Mouse (Mus musculus): ENCODE measurements around the gene Ppp1r13b. TPM values are rescaled to one million over a fixed set of nuclear protein-coding genes. Genes with fewer than 3 reads are reported as not detected.

Gene Ppp1r13b
- polyA plus RNA-seq, 1 experiment from 2014 or later: 15.5 TPM

DNA sequence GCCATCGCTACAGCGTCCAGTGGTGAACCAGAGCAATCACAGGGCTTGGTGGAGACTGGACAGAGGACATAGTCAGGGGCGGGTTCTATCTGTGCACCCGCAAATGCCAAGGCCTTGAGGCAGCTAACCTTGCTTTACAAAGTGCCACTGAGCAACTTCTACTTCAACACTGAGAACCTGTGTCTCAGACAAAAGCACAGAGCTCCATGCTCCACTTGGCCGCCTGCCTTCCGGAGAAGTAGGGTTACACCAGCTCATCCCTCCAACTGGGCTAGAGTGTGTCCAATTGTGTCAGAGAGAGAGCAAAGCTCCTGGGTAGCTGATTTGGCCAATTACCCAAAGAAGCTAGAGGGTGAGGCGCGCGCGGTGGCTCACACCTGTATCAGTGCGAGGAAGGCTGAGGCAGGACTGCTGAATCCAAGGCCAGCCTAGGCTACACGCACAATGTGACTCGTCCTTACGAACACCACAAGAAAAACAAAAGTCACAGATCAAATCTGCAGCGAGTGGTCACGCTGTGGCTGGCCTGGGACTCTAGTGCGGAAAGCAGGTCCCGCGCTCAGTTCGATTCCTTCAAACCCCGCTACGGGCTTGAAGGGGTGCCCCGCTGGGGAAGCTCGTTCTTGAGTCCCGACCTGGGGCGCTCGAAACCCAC lies 94.7 kb downstream of the Ppp1r13b start:
- no peaks in the 10 kb centered on the region for H3K27me3 ChIP-seq (ENCODE audit: control insufficient read depth, insufficient read depth, low read length)
- peak overlapping the region; percentile 88 for H3K4me2 ChIP-seq (ENCODE audit: low read length)
- peaks cover 22 to 44% of the 10 kb centered on the region in 2 experiments for H3K4me1 ChIP-seq (ENCODE audit: control insufficient read depth in 2 of 2, insufficient read depth in 2 of 2, low read length in 2 of 2)
- no peak; the same call in 1 of the 2 replicates for ATAC-seq (ENCODE audit: insufficient number of reproducible peaks, insufficient read depth, low FRiP score, low read depth)
- H3K36me3 ChIP-seq (ENCODE audit: control insufficient read depth, insufficient read depth, low read length): peaks cover 13% of the 10 kb centered on the region
- no peaks in the 10 kb centered on the region for H3K9me3 ChIP-seq (ENCODE audit: control insufficient read depth, low read length)
- WGBS: 5% methylated on average over 27 of the region's 27 CpGs
- peak overlapping the region; percentile 79 for H3K9ac ChIP-seq (ENCODE audit: low read length)
- H3K4me3 ChIP-seq (ENCODE audit: control insufficient read depth in 1 of 2, insufficient read depth in 1 of 2, low read depth in 1 of 2, low read length in 2 of 2): peak overlapping the region; percentile 75 to 78
- peak overlapping the region in 1 of 2 experiments; percentile 51; a peak in 1 of 4 replicates for H3K27ac ChIP-seq (replicated peaks in 1 of 2; ENCODE audit: control insufficient read depth in 1 of 2, insufficient read depth in 1 of 2, low read depth in 2 of 2, low read length in 2 of 2)

DNA sequence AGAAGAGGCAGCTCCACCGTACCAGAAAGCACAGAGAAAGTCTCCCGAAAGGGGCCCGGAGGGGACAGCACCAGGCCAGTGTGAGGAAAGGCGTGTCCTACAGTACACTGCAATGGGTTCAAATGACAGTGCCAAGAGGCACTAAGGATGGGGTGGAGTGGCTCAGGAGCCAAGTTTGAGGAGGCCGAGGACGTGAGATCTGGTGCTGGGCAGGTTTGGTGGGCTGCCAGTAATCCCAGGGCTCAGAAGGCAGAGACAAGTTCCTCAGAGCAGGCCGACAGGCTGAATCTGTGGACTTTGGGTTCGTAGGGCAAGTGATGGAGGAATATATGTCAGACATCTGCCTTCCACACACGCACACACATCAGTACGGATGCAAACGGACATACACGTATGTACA lies 95.3 kb downstream of the Ppp1r13b start:
- no peak for ATAC-seq (ENCODE audit: insufficient number of reproducible peaks, insufficient read depth, low FRiP score, low read depth)
- WGBS: 62% methylated on average over 12 of the region's 12 CpGs
- Histone ChIP-seq H3K36me3 (ENCODE audit: control insufficient read depth, insufficient read depth, low read length) (peaks cover 19% of the 10 kb centered on the region), H3K9ac (ENCODE audit: low read length) (peak overlapping the region; percentile 79; the same call in 1 of the 2 replicates), H3K27ac (replicated peaks in 1 of 2; ENCODE audit: control insufficient read depth in 1 of 2, insufficient read depth in 1 of 2, low read depth in 2 of 2, low read length in 2 of 2) (no peak overlapping the region), H3K9me3 (ENCODE audit: control insufficient read depth, low read length) (no peaks in the 10 kb centered on the region), H3K4me1 (ENCODE audit: control insufficient read depth in 2 of 2, insufficient read depth in 2 of 2, low read length in 2 of 2) (peaks cover 22 to 44% of the 10 kb centered on the region in 2 experiments), H3K27me3 (ENCODE audit: control insufficient read depth, insufficient read depth, low read length) (no peaks in the 10 kb centered on the region), H3K4me2 (ENCODE audit: low read length) (peak overlapping the region; percentile 88), H3K4me3 (ENCODE audit: control insufficient read depth in 1 of 2, insufficient read depth in 1 of 2, low read depth in 1 of 2, low read length in 2 of 2) (peak overlapping the region; percentile 75 to 78; a peak in 3 of 4 replicates)

DNA sequence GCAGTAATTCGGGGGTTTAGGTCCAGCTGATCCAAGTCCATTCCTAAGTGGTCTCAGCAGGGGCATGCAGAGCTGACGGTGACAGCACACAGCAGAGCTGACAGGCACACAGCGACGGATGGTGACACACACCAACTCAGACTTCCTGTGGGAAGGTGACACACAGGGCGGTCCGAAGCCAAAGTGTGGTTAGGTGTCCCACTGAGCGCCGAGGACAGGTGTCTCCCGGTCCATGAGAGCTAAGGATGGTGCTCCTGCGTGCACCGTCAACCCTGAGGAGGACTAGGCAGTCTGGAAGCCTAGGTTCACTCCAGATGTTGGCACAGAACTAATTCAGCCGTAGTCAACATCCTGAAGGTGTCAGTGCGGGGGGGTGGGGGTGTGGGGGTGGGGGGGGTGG lies 95.8 kb downstream of the Ppp1r13b start:
- H3K36me3 ChIP-seq (ENCODE audit: control insufficient read depth, insufficient read depth, low read length): peaks cover 25% of the 10 kb centered on the region
- H3K9me3 ChIP-seq (ENCODE audit: control insufficient read depth, low read length): no peaks in the 10 kb centered on the region
- no peak overlapping the region for H3K9ac ChIP-seq (ENCODE audit: low read length)
- peaks cover 21 to 42% of the 10 kb centered on the region in 2 experiments for H3K4me1 ChIP-seq (ENCODE audit: control insufficient read depth in 2 of 2, insufficient read depth in 2 of 2, low read length in 2 of 2)
- no peak overlapping the region for H3K4me2 ChIP-seq (ENCODE audit: low read length)
- no peaks in the 10 kb centered on the region for H3K27me3 ChIP-seq (ENCODE audit: control insufficient read depth, insufficient read depth, low read length)
- WGBS: 86% methylated on average over 13 of the region's 13 CpGs
- H3K4me3 ChIP-seq (ENCODE audit: control insufficient read depth in 1 of 2, insufficient read depth in 1 of 2, low read depth in 1 of 2, low read length in 2 of 2): no peak overlapping the region
- ATAC-seq (ENCODE audit: insufficient number of reproducible peaks, insufficient read depth, low FRiP score, low read depth): no peak
- no peak overlapping the region for H3K27ac ChIP-seq (replicated peaks in 1 of 2; ENCODE audit: control insufficient read depth in 1 of 2, insufficient read depth in 1 of 2, low read depth in 2 of 2, low read length in 2 of 2)

DNA sequence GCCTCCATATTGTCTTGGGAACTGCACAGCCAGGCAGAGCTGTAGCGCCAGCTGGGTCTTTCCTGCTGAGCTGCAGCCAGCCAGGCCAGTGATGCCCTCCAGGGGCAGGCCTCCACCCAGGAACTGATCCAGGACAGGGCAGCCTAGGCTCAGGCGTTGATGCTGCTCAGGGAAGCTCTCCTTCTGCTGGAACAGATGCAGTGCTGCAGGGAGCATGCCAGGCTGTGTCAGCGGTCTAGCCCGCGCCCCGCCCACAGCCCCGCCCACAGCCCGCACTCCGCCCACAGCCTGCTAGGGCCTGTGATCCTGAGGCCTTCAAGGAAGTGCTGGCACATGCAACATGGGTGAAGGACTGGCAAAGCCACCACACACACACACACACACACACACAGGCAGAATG lies 98.1 kb downstream of the Ppp1r13b start:
- Histone ChIP-seq H3K36me3 (ENCODE audit: control insufficient read depth, insufficient read depth, low read length) (peaks cover 47% of the 10 kb centered on the region), H3K4me2 (ENCODE audit: low read length) (no peak overlapping the region), H3K4me1 (ENCODE audit: control insufficient read depth in 2 of 2, insufficient read depth in 2 of 2, low read length in 2 of 2) (peaks cover 6 to 19% of the 10 kb centered on the region in 2 experiments; a peak in 3 of 4 replicates), H3K27me3 (ENCODE audit: control insufficient read depth, insufficient read depth, low read length) (no peaks in the 10 kb centered on the region), H3K27ac (replicated peaks in 1 of 2; ENCODE audit: control insufficient read depth in 1 of 2, insufficient read depth in 1 of 2, low read depth in 2 of 2, low read length in 2 of 2) (no peak overlapping the region; a peak in 1 of 4 replicates), H3K9ac (ENCODE audit: low read length) (no peak overlapping the region), H3K4me3 (ENCODE audit: control insufficient read depth in 1 of 2, insufficient read depth in 1 of 2, low read depth in 1 of 2, low read length in 2 of 2) (no peak overlapping the region), H3K9me3 (ENCODE audit: control insufficient read depth, low read length) (no peaks in the 10 kb centered on the region)
- 0 out of 2 replicates have a peak, but pooled peaks have one; percentile 13 for ATAC-seq (ENCODE audit: insufficient number of reproducible peaks, insufficient read depth, low FRiP score, low read depth)
- 6% methylated on average over 9 of the region's 9 CpGs for WGBS

DNA sequence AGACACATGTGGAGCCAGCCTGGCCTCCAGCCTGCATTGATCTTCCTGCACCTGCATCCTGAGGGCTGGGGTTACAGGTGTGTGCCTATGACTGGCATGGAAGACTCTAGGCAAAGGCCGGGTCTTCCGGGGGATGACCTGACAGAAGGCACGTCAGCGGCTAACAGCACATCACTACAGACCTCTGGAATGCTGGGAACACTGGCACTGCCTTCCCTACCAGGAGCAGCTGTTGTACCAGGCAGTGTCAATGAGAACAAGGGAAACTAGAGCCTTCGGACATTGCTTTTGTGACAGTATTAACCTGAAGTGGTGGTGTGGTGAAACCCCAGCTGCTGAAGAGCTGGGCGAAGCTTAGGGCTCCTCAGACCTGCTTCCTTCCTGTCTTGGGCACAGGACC lies 99.1 kb downstream of the Ppp1r13b start:
- no peaks in the 10 kb centered on the region for H3K9me3 ChIP-seq (ENCODE audit: control insufficient read depth, low read length)
- ATAC-seq (ENCODE audit: insufficient number of reproducible peaks, insufficient read depth, low FRiP score, low read depth): no peak
- H3K27ac ChIP-seq (replicated peaks in 1 of 2; ENCODE audit: control insufficient read depth in 1 of 2, insufficient read depth in 1 of 2, low read depth in 2 of 2, low read length in 2 of 2): no peak overlapping the region
- H3K4me3 ChIP-seq (ENCODE audit: control insufficient read depth in 1 of 2, insufficient read depth in 1 of 2, low read depth in 1 of 2, low read length in 2 of 2): no peak overlapping the region
- H3K4me2 ChIP-seq (ENCODE audit: low read length): no peak overlapping the region
- H3K4me1 ChIP-seq (ENCODE audit: control insufficient read depth in 2 of 2, insufficient read depth in 2 of 2, low read length in 2 of 2): peaks cover 6 to 18% of the 10 kb centered on the region in 2 experiments; a peak in 3 of 4 replicates
- WGBS: 85% methylated on average over 6 of the region's 6 CpGs
- no peak overlapping the region for H3K9ac ChIP-seq (ENCODE audit: low read length)
- no peaks in the 10 kb centered on the region for H3K27me3 ChIP-seq (ENCODE audit: control insufficient read depth, insufficient read depth, low read length)
- peaks cover 57% of the 10 kb centered on the region for H3K36me3 ChIP-seq (ENCODE audit: control insufficient read depth, insufficient read depth, low read length)

DNA sequence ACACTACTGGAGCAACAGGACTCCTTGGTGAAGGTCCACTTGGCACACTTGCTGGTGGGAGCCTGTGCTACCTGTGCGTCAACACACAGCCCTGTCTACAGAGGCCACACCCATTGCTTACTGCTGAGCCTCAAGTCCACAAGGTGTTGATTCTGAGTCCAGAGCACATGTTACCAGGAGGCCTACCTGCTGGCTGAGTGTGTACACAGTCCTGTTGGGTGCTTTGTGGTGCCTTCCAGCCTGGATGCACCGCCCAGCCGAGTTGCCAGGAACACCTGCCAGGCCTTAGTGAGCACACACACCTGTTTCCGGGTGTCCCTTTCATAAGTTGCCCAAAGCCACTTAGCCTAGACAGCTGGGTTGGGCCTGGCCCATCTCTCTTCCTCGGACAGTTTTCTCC lies 104.4 kb downstream of the Ppp1r13b start:
- WGBS: 86% methylated on average over 5 of the region's 5 CpGs
- no peak overlapping the region for H3K9ac ChIP-seq (ENCODE audit: low read length)
- no peaks in the 10 kb centered on the region for H3K9me3 ChIP-seq (ENCODE audit: control insufficient read depth, low read length)
- no peak for ATAC-seq (ENCODE audit: insufficient number of reproducible peaks, insufficient read depth, low FRiP score, low read depth)
- 0 out of 4 replicates have a peak, but pooled peaks cover 0 to 2% of the 10 kb centered on the region in 2 experiments for H3K4me1 ChIP-seq (ENCODE audit: control insufficient read depth in 2 of 2, insufficient read depth in 2 of 2, low read length in 2 of 2)
- no peaks in the 10 kb centered on the region for H3K27me3 ChIP-seq (ENCODE audit: control insufficient read depth, insufficient read depth, low read length)
- no peak overlapping the region for H3K27ac ChIP-seq (replicated peaks in 1 of 2; ENCODE audit: control insufficient read depth in 1 of 2, insufficient read depth in 1 of 2, low read depth in 2 of 2, low read length in 2 of 2)
- no peak overlapping the region for H3K4me2 ChIP-seq (ENCODE audit: low read length)
- peaks cover 88% of the 10 kb centered on the region for H3K36me3 ChIP-seq (ENCODE audit: control insufficient read depth, insufficient read depth, low read length)
- no peak overlapping the region for H3K4me3 ChIP-seq (ENCODE audit: control insufficient read depth in 1 of 2, insufficient read depth in 1 of 2, low read depth in 1 of 2, low read length in 2 of 2)

DNA sequence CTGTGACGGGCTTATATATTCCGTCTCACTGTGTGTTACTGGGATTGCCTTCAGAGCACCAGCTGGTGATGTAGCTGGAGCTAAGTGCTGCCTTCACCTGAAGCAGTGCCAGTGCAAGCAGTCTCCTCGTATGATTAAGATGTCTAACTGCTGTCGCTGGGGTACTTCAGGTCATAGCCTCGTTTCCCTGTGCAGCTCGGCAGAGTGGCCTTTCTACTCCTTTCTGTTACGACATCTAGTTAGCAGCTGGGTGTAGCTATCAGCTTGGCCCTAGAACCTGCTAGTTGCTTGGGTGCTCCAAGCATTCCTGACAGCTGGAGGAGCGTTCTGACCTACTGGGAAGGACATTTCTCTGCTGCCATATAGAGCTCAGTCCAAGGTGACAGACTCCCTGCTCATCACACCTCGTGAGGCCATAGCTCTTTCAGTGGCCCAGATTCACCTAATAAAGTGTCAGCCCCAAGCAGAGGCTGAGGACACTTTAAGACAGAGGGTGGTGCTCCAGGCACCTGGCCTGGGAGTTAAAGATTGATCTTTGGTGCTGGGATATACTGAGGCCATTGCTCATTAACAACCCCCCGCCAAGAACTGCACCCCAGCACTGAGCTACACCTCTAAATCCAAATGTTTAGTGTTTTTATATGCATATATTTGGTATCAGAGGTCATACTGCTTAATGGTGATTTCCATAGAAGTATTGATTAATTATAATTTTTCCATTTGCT lies 107.3 kb downstream of the Ppp1r13b start:
- Histone ChIP-seq H3K36me3 (ENCODE audit: control insufficient read depth, insufficient read depth, low read length) (peaks cover 89% of the 10 kb centered on the region), H3K4me2 (ENCODE audit: low read length) (no peak overlapping the region), H3K4me3 (ENCODE audit: control insufficient read depth in 1 of 2, insufficient read depth in 1 of 2, low read depth in 1 of 2, low read length in 2 of 2) (no peak overlapping the region), H3K4me1 (ENCODE audit: control insufficient read depth in 2 of 2, insufficient read depth in 2 of 2, low read length in 2 of 2) (0 out of 4 replicates have a peak, but pooled peaks cover 0 to 2% of the 10 kb centered on the region in 2 experiments), H3K9ac (ENCODE audit: low read length) (no peak overlapping the region), H3K27ac (replicated peaks in 1 of 2; ENCODE audit: control insufficient read depth in 1 of 2, insufficient read depth in 1 of 2, low read depth in 2 of 2, low read length in 2 of 2) (peak overlapping the region; percentile 6 to 29; a peak in 1 of 4 replicates), H3K9me3 (ENCODE audit: control insufficient read depth, low read length) (no peaks in the 10 kb centered on the region), H3K27me3 (ENCODE audit: control insufficient read depth, insufficient read depth, low read length) (no peaks in the 10 kb centered on the region)
- whole genome bisulfite sequencing: 64% methylated on average over 10 of the region's 10 CpGs
- no peak for ATAC-seq (ENCODE audit: insufficient number of reproducible peaks, insufficient read depth, low FRiP score, low read depth)

Measured in heart, embryonic 14.5 days (tissue).